Mouse (Mus musculus): ENCODE data around the gene Spry2. TPM values are rescaled to one million over a fixed set of nuclear protein-coding genes. Genes with fewer than 3 reads are reported as not detected.

Spry2 gene
- polyA plus RNA-seq, 1 experiment from 2014 or later, result 62.9 TPM

DNA sequence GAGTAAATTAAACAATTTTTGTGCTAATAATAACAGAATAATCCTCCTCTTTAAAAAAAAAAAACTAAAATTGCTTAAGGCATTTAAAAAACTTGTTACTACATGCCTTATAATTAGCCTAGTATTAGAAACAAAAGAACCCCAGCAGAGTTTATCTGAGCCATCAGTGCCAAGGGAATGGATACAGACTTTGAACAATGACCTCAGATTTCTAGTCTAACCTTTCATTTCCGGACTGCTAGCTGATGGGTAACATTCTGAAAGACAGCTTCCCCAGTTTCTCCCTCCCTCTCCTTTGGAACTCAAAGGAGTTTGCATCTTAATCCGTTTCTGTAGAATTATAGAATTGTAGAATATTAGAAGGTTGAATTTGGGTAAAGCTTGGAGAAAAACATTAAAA, 36.7 kb downstream of the Spry2 start:
- Histone ChIP-seq H3K9me3 (replicated peaks; ENCODE audit: control insufficient read depth, low read length) (no peaks in the 10 kb centered on the region), H3K36me3 (ENCODE audit: control insufficient read depth, insufficient read depth, low read length) (no peaks in the 10 kb centered on the region), H3K4me3 (ENCODE audit: low read depth, low read length) (no peak overlapping the region), H3K4me2 (no peak overlapping the region), H3K27ac (ENCODE audit: low read depth, low read length) (no peak overlapping the region), H3K27me3 (ENCODE audit: control insufficient read depth, insufficient read depth, low read length) (no peaks in the 10 kb centered on the region), H3K4me1 (ENCODE audit: control insufficient read depth, insufficient read depth, low read length) (0 out of 2 replicates have a peak, but pooled peaks cover 2% of the 10 kb centered on the region), H3K9ac (ENCODE audit: low read depth, low read length) (no peak overlapping the region)
- 25% methylated on average over 2 of the region's 2 CpGs for WGBS (ENCODE audit: insufficient replicate concordance)
- ATAC-seq (replicated peaks; ENCODE audit: insufficient number of reproducible peaks, low FRiP score, low TSS enrichment), result no peak

DNA sequence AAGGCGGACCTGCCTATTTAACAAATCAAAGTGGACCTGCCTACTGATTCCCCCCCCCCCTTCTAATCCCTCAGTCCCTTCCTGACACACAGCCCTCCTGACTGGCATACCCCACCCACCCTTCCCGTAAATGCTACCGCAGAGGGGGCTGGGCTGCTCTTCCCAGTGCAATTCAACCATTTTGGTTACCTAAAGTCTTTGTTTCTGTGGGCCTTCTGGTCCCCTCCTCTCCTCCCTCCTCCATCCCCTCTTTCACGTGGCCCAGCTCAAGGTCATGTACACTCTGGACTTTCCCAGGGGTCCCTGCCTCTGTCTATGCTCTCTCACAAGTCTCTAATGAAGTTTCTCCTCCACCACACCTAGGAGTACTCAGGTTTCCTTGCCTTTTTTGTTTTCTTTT, 37.3 kb downstream of the Spry2 start:
- no peak overlapping the region for H3K4me3 ChIP-seq (ENCODE audit: low read depth, low read length)
- H3K27me3 ChIP-seq (ENCODE audit: control insufficient read depth, insufficient read depth, low read length), result no peaks in the 10 kb centered on the region
- H3K36me3 ChIP-seq (ENCODE audit: control insufficient read depth, insufficient read depth, low read length), result no peaks in the 10 kb centered on the region
- H3K4me1 ChIP-seq (ENCODE audit: control insufficient read depth, insufficient read depth, low read length), result 0 out of 2 replicates have a peak, but pooled peaks cover 2% of the 10 kb centered on the region
- no peak overlapping the region for H3K27ac ChIP-seq (ENCODE audit: low read depth, low read length)
- no peak overlapping the region for H3K9ac ChIP-seq (ENCODE audit: low read depth, low read length)
- no peak overlapping the region for H3K4me2 ChIP-seq
- no peak for ATAC-seq (replicated peaks; ENCODE audit: insufficient number of reproducible peaks, low FRiP score, low TSS enrichment)
- 13% methylated on average over 4 of the region's 4 CpGs for WGBS (ENCODE audit: insufficient replicate concordance)
- no peaks in the 10 kb centered on the region for H3K9me3 ChIP-seq (replicated peaks; ENCODE audit: control insufficient read depth, low read length)

DNA sequence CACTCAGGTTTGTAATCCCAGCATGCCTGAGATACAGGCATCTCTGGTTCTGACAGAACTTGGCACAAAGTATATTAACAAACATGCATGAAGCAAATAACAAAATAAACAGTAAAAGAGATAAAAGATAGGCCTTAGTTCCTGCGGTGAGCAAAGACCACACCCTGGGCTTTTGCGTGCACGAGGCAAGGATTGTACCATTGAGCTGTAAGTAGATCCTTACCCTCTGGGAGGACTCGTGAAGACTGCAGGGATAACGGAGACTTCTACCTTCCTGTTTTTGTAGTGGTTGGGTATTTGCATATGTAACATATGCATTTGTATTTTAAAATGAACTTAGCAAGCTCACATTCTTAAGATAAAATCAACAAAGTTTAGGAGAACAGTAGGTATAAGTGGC, 37.7 kb downstream of the Spry2 start:
- no peak overlapping the region for H3K4me3 ChIP-seq (ENCODE audit: low read depth, low read length)
- no peak overlapping the region for H3K9ac ChIP-seq (ENCODE audit: low read depth, low read length)
- no peak for ATAC-seq (replicated peaks; ENCODE audit: insufficient number of reproducible peaks, low FRiP score, low TSS enrichment)
- H3K4me1 ChIP-seq (ENCODE audit: control insufficient read depth, insufficient read depth, low read length), result 0 out of 2 replicates have a peak, but pooled peaks cover 2% of the 10 kb centered on the region
- H3K9me3 ChIP-seq (replicated peaks; ENCODE audit: control insufficient read depth, low read length), result no peaks in the 10 kb centered on the region
- 26% methylated on average over 5 of the region's 5 CpGs for WGBS (ENCODE audit: insufficient replicate concordance)
- H3K36me3 ChIP-seq (ENCODE audit: control insufficient read depth, insufficient read depth, low read length), result no peaks in the 10 kb centered on the region
- H3K27ac ChIP-seq (ENCODE audit: low read depth, low read length), result no peak overlapping the region
- H3K27me3 ChIP-seq (ENCODE audit: control insufficient read depth, insufficient read depth, low read length), result no peaks in the 10 kb centered on the region
- no peak overlapping the region for H3K4me2 ChIP-seq

DNA sequence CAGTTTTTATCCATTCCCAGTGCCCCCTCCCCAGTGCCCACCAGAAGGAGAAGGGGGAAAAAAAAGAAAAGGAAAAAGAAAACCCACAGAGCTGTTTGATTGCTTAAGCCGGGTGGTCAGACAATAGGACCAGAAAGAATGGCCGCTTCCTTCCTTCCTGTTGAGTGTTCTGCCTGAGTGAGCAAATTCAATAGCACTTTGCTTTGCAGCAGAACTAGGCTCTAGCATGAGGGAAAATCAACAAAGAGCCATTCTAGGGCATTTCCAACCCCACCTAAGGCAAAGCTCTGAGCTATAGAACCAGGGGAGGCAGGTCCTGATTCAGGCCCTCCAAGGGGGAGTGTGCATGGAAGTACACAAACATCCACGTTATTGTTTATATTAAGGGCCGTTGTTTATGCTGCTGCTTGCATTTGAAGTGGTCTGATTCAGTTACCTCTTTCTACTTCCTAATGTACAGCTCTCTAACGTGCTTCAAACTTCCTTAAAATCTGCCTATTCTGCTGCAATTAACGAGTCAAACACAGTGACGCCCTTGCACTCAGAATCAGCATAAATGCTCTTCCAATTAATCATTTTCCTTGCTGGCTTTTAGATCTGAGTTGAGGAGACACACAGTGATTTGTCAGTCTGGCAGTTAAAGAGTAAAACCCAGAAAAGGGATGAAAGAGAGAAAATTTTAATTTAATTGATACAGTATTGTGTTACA, 45.1 kb downstream of the Spry2 start:
- WGBS (ENCODE audit: insufficient replicate concordance), result 50% methylated on average over 7 of the region's 7 CpGs
- H3K27ac ChIP-seq (ENCODE audit: low read depth, low read length), result no peak overlapping the region
- H3K9ac ChIP-seq (ENCODE audit: low read depth, low read length), result no peak overlapping the region
- no peaks in the 10 kb centered on the region for H3K9me3 ChIP-seq (replicated peaks; ENCODE audit: control insufficient read depth, low read length)
- ATAC-seq (replicated peaks; ENCODE audit: insufficient number of reproducible peaks, low FRiP score, low TSS enrichment), result no peak
- no peak overlapping the region for H3K4me2 ChIP-seq
- no peaks in the 10 kb centered on the region for H3K4me1 ChIP-seq (ENCODE audit: control insufficient read depth, insufficient read depth, low read length)
- H3K4me3 ChIP-seq (ENCODE audit: low read depth, low read length), result no peak overlapping the region
- H3K27me3 ChIP-seq (ENCODE audit: control insufficient read depth, insufficient read depth, low read length), result no peaks in the 10 kb centered on the region
- H3K36me3 ChIP-seq (ENCODE audit: control insufficient read depth, insufficient read depth, low read length), result no peaks in the 10 kb centered on the region

Other genes with a start within 250 kb of the Spry2 start
- gene Trim52, start 209.4 kb upstream of the Spry2 start, polyA plus RNA-seq (2014; fragmentation: Nextera tagmentation; extraction: Ambion mirVana), result not detected in 2 replicates

Measured in heart, embryonic 11.5 days (tissue).